Mouse (Mus musculus): Measurements from ENCODE around the gene Ntmt1.

- TF ChIP-seq CTCF (IDR thresholded peaks at IDR 0.05; ENCODE audit: low read depth): no peak
- no peak for TF ChIP-seq EP300 (IDR thresholded peaks at IDR 0.05; ENCODE audit: low read depth)
These were observed 22.7 kb downstream of the Ntmt1 start, which contains the start of gene Asb6 for GRCm38 (mm10) chr2:30830283-30830795.

Measured in heart, postnatal 0 days (tissue).